Mouse (Mus musculus): ENCODE measurements around the gene Sec23ip.
"Not testable (repeated sequence)": the region's sequence is repeated elsewhere in the genome, so short reads cannot be mapped to it uniquely, and the experiment has no call there.

The Sec23ip gene

GRCm38 (mm10) chr7:128744684-128745485, at the start of gene Sec23ip:
Sec23ip (plus strand) TSS chr7:128744943.
- DNase-seq (ENCODE audit: extremely low read depth, low read depth), result peak; percentile 98

- not testable (repeated sequence) for DNase-seq (ENCODE audit: extremely low read depth, low read depth)
Observed at GRCm38 (mm10) chr7:128699959-128700358, 44.8 kb upstream of the Sec23ip start.

GRCm38 (mm10) chr7:128705735-128706134, 39.0 kb upstream of the Sec23ip start:
- DNase-seq (ENCODE audit: extremely low read depth, low read depth), result peak; percentile 28

- DNase-seq (ENCODE audit: extremely low read depth, low read depth), result no peak
Observed at GRCm38 (mm10) chr7:128717991-128718390, 26.8 kb upstream of the Sec23ip start.

DNA sequence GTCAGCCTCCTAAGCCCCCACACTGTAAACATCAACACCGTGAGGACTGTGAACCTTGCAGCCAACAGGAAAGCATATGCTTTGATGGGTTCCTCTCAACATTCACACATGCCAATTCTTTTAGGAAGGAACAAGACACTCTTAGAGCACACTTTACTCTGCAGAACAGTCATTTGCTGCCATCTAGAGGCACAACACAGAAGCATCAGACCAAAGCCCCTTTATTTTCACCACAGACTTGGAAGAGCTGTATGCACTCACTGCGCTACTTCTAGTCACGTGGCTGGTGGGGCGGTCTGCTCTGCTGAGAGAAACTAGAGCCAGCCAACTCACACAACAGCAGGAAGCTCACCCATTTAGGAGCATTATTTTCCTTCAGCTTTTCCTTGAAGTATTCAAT, 20.0 kb upstream of the Sec23ip start:
- DNase-seq (ENCODE audit: extremely low read depth, low read depth), result peak; percentile 41

DNA sequence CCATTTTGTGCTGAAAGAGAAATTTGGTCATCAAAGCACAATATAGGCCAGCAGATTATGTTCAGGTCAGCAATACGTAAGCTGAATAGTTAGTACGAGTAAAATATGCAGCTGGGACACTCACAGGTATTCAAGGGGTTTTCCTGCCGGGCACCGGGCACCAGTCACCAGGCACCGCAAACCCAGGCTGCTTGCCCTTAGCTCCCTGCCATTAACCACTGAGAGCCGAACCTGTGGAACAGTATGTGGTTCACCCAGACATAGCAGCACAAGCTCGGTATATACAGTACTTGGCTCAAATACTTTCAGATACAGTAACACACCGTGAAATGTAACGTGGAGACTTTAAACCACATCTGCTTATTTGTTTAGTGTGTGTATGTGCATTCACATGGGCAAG, 19.6 kb upstream of the Sec23ip start:
- no peak for DNase-seq (ENCODE audit: extremely low read depth, low read depth)

- DNase-seq (ENCODE audit: extremely low read depth, low read depth), result no peak
Observed at GRCm38 (mm10) chr7:128726999-128727398, 17.7 kb upstream of the Sec23ip start.

DNA sequence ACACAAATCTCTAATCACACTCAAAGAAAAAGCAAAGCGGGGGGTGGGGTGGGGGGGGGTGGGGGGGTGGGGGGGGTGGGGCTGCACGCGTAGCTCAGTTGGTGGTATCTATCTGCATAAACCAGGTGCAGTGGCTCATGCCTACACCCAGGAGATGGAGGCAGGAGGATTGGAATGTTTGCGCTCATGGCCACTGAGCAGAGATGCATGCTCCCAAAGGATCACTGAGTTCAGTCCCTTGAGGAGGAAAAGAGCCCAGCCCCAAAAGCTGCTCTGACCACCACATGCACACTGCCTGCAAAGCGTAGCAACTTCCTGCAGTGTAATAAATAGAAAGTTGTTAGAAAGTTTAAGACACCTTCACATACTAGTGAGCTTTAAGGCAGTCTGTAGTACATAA, 17.0 kb upstream of the Sec23ip start:
- DNase-seq (ENCODE audit: extremely low read depth, low read depth), result no peak

- DNase-seq (ENCODE audit: extremely low read depth, low read depth), result no peak
Observed at GRCm38 (mm10) chr7:128728738-128729137, 16.0 kb upstream of the Sec23ip start.

GRCm38 (mm10) chr7:128731585-128731984, 13.2 kb upstream of the Sec23ip start:
- DNase-seq (ENCODE audit: extremely low read depth, low read depth), result no peak

- DNase-seq (ENCODE audit: extremely low read depth, low read depth), result no peak
Observed at GRCm38 (mm10) chr7:128738041-128738440, 6.7 kb upstream of the Sec23ip start.

- no peak for DNase-seq (ENCODE audit: extremely low read depth, low read depth)
Observed at GRCm38 (mm10) chr7:128739116-128739461, 5.7 kb upstream of the Sec23ip start.

- peak; percentile 48 for DNase-seq (ENCODE audit: extremely low read depth, low read depth)
Observed at GRCm38 (mm10) chr7:128739462-128740277, 5.1 kb upstream of the Sec23ip start.

DNA sequence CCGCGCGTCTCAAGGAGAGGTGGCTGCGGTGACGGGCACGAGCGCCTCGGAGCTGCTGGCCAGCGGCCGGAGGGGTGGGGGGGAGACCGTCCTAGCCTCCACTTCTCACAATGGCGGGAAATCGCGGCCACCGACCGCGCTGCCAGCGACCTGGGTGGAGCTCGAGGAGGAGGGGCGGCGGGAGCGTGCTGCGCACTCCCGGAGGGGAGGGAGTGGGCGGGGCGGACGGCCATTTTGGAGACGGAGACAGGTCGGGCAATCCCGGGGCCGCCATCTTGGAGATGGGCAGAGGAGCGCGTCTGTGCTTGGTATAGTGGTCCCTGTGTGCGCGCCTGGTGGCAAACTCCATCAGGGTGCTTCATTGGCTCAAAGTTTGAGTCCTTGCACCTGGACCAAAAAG, 4.4 kb upstream of the Sec23ip start, which contains the start of gene Mcmbp:
TSS of gene Mcmbp (minus strand) at position 162 of the 400 bp plus-strand sequence.
- peak; percentile 77 for DNase-seq (ENCODE audit: extremely low read depth, low read depth)

- DNase-seq (ENCODE audit: extremely low read depth, low read depth), result peak; percentile 34
Observed at GRCm38 (mm10) chr7:128743898-128744297, 845 bp upstream of the Sec23ip start.

DNA sequence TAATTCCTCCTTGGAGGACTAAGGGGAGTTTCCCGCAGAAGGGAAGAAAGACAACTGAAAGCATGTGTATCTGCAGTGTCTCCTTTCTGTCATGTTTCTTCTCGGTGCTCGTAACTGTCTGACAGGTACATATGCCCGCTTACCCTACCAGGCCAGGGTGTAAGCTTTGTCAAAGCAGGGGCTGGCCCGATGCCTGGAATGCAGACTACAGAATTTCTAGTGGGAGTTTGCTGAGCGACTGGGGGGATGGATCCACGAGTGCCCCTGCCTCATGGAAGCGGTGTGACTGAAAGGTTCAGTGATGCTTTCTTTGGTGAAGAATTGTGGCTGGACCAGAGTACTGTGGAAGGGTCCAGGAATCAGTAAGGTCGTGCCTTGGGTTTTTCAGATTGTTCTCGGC, 1.4 kb downstream of the Sec23ip start:
- no peak for DNase-seq (ENCODE audit: extremely low read depth, low read depth)

GRCm38 (mm10) chr7:128748758-128749157, 4.0 kb downstream of the Sec23ip start:
- DNase-seq (ENCODE audit: extremely low read depth, low read depth), result peak; percentile 64

DNA sequence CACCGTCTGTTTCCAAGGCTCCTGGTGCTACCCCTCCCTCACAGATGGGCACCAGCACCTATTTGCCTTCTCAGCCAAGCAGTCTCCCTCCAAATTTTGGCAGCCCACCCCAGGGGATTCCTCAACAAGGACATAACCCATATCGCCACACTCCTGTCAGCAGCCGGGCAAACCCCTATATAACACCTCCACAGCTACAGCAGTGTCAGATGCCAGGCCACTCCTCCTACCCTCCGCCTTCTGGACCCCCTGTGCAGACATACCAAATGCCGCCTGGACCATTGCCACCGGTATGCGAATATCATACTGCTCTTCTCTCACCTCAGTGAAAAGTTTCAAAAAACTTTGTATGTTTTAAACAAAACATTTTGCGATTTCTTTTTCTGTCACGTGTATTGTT, 5.6 kb downstream of the Sec23ip start:
- DNase-seq (ENCODE audit: extremely low read depth, low read depth), result no peak

DNA sequence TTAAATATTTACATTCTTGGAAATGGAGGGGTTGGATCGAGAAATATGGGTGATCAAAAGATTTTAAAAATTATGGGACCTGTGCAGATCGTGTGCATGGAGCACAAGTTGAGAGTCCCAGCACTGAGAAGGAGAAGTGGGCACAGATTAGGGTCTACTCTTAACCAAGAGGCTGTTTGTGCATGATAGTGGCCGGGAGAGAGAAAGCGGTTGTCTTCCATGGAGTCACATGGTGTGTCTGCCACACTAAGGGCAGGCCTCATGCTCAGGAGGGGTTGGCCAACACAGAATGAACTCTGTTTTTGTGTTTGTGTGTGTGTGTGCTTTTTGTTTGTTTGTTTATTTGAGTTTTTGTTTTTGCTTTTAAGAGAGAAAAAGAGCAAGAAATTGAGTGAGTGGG, 7.3 kb downstream of the Sec23ip start:
- peak; percentile 34 for DNase-seq (ENCODE audit: extremely low read depth, low read depth)

- DNase-seq (ENCODE audit: extremely low read depth, low read depth), result no peak
Observed at GRCm38 (mm10) chr7:128755396-128755795, 10.7 kb downstream of the Sec23ip start.

DNA sequence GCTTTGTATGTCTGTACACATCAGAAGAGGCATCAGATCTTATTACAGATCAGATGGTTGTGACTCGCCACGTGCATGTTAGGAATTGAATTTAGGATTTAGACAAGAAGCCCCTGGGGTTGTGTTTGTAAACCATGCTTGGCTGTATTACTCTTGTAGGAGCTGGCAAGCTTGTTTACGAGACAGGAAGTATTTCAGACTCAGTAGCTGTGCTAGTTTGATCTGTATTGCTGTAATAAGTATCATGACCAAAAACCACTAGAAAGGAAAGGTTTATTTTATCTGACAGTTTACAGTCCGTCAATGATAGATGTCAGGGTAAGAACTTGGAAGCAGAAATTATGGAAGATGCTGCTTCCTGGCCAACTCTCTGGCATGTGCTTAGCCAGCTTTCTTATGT, 14.2 kb downstream of the Sec23ip start:
- DNase-seq (ENCODE audit: extremely low read depth, low read depth), result no peak

- no peak for DNase-seq (ENCODE audit: extremely low read depth, low read depth)
Observed at GRCm38 (mm10) chr7:128766696-128767095, 22.0 kb downstream of the Sec23ip start.
